23 mouse cellular contexts compared by ENCODE assay signal in genomic region chr16:31623136-31623535, GRCm38 (mm10).
"Had no signal": no experiment of that assay in that cellular context is flagged by ENCODE, and none has a peak within 500 bp of the region (broad histone marks: within the 10 kb centered on the region; RNA-seq: fewer than 3 reads in every experiment).

No protein-coding gene starts in this region.

- H3K9ac ChIP-seq: kidney, embryonic 15.5 days; limb, embryonic 13.5 days; liver, embryonic 12.5 days; liver, embryonic 15.5 days; lung, embryonic 15.5 days; neural tube, embryonic 12.5 days; neural tube, embryonic 15.5 days had no signal

- ATAC-seq: liver, embryonic 12.5 days had no signal

- H3K36me3 ChIP-seq: kidney, embryonic 15.5 days; liver, embryonic 12.5 days; liver, embryonic 15.5 days; lung, embryonic 15.5 days; midbrain, embryonic 10.5 days; neural tube, embryonic 12.5 days; neural tube, embryonic 15.5 days had no signal

- H3K4me2 ChIP-seq: kidney, embryonic 15.5 days; limb, embryonic 13.5 days; liver, embryonic 12.5 days; liver, embryonic 15.5 days; lung, embryonic 15.5 days; neural tube, embryonic 12.5 days; neural tube, embryonic 15.5 days had no signal

- H3K4me1 ChIP-seq: neural tube, embryonic 15.5 days had no signal

- H3K27me3 ChIP-seq: kidney, embryonic 15.5 days; limb, embryonic 13.5 days; liver, embryonic 15.5 days; lung, embryonic 15.5 days; neural tube, embryonic 12.5 days; neural tube, embryonic 15.5 days had no signal

- H3K27ac ChIP-seq: kidney, embryonic 15.5 days; left cerebral cortex, adult 2 months; limb, embryonic 13.5 days; liver, embryonic 12.5 days; liver, embryonic 15.5 days; lung, embryonic 15.5 days; midbrain, embryonic 10.5 days; neural tube, embryonic 12.5 days; neural tube, embryonic 15.5 days; stomach, postnatal 0 days had no signal

- DNase-seq: kidney, adult 11 months; kidney, adult 8-10 months; kidney, postnatal 10 days; kidney, postnatal 36 days; layer of hippocampus, postnatal 36 days; liver; midbrain, embryonic 14.5 days; right cerebral cortex, adult 18-20 months; right cerebral cortex, postnatal 14 days; right cerebral cortex, postnatal 4 days; thymus, adult 2 months; thymus, postnatal 25 days had no signal

- H3K4me3 ChIP-seq: kidney, embryonic 15.5 days; left cerebral cortex, adult 2 months; limb, embryonic 13.5 days; liver, embryonic 12.5 days; liver, embryonic 15.5 days; lung, embryonic 15.5 days; megakaryocyte, embryonic 14.5 days; midbrain, embryonic 10.5 days; neural tube, embryonic 12.5 days; neural tube, embryonic 15.5 days had no signal

- H3K9me3 ChIP-seq: kidney, embryonic 15.5 days; liver, embryonic 12.5 days; liver, embryonic 15.5 days; lung, embryonic 15.5 days; midbrain, embryonic 10.5 days; neural tube, embryonic 12.5 days; neural tube, embryonic 15.5 days had no signal
